Mouse (Mus musculus): ENCODE results near the gene Psmd6.

The Psmd6 gene

GRCm38 (mm10) chr14:14120230-14121096 is at the start of gene Psmd6:
TSS of gene Psmd6 (minus strand) at chr14:14120984.
- DNase-seq (ENCODE audit: extremely low spot score, low read depth, low spot score) = peak; percentile 35

GRCm38 (mm10) chr14:14110710-14111109 is 10.1 kb downstream of the Psmd6 start:
- no peak for DNase-seq (ENCODE audit: extremely low spot score, low read depth, low spot score)

DNA sequence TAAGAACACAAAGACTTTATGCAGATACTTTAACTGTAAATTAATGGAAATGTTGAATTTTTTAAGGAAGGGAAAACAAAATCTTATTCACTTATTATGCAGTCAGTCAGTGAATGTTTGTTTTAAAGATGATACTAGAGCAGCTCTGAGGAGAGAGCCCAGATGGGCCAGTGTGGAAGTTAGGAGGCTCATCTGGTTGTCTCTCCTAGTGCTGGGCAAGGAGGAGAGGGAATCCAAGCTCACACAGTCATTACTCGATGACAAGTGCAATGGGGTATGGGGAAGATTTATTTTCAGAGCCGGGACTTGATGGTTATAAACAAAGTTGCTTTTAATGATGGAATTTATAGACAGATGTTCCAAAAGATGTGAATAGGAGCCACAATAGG is 15.9 kb downstream of the Psmd6 start:
- DNase-seq (ENCODE audit: extremely low spot score, low read depth, low spot score) = no peak

DNA sequence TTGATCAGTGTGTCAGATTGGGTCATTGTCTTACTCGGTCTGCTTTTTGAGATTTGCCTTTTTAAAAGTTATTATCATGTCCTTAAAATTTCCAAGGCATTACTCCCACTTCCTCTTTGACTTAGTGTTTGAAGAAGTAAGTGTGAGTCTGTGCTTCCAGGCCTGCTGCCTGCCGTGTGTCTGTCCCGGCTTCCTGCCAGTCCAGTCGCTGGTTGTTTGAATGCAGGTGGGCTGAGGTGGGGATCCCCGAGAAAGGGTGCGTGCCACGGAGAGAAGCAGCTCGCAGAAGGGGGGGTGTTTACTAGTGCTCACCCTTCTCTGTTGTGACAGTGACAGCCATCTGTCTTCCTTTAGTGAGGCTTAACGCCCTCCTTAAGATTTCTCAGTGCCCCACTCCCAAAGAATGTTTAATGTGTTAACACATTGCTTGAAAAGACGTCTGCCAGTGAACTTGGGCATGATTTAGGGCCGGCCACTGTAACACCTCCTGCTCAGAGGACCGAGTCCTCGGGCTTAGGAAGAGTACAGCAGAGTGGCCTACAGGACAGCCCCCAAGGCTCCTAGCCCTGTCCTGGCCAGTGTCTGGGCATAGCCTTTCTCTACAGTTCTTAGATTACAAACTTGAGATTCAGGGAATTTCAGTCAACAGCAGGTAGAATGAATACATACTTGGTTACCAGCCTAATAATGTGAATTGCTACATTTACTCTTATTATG is 16.4 kb downstream of the Psmd6 start:
- DNase-seq (ENCODE audit: extremely low spot score, low read depth, low spot score) = no peak

- no peak for DNase-seq (ENCODE audit: extremely low spot score, low read depth, low spot score)
Observed at GRCm38 (mm10) chr14:14101296-14101695, 19.5 kb downstream of the Psmd6 start.

- no peak for DNase-seq (ENCODE audit: extremely low spot score, low read depth, low spot score)
Observed at GRCm38 (mm10) chr14:14100773-14101280, 20.0 kb downstream of the Psmd6 start.

GRCm38 (mm10) chr14:14098330-14098980 is 22.3 kb downstream of the Psmd6 start:
- peak; percentile 81 for DNase-seq (ENCODE audit: extremely low spot score, low read depth, low spot score)

GRCm38 (mm10) chr14:14090571-14090970 is 30.2 kb downstream of the Psmd6 start:
- DNase-seq (ENCODE audit: extremely low spot score, low read depth, low spot score) = no peak

DNA sequence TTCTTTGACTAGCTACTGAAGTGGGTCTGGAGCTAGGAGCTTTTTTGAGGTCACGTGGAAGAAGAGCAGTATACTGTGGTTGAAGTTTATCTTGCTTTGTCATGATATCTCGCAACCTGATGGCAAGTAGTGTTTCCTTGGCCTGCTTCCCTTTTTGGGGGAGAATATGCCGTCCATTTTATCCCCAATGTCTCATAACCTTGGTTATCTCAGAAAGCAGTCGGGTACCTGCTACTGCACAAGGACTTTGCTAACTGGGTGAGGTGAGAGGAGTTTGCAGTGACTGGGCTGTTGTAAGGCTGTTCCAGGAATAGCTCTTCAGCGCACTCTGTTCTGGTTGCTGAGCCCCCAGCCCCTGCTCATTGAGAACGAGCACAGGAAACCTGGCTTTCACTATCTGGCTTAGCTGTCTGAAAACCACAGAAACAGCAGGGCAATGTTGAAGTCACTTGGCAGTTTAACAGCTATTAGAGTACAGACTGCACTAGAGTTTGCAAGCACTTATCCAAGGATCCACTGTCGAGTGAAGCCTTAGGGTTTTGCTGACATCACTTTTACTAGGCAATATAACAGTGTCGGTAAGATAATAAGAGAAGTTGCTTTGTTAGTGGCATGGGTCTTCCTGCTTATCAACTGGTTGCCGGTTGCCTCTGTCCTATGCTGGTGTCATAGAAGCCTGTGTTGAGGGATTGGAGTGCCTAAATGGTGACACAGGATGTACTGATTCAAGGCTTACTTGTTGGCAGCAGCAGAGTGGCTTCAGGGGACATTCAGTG is 32.6 kb downstream of the Psmd6 start:
- no peak for DNase-seq (ENCODE audit: extremely low spot score, low read depth, low spot score)

DNA sequence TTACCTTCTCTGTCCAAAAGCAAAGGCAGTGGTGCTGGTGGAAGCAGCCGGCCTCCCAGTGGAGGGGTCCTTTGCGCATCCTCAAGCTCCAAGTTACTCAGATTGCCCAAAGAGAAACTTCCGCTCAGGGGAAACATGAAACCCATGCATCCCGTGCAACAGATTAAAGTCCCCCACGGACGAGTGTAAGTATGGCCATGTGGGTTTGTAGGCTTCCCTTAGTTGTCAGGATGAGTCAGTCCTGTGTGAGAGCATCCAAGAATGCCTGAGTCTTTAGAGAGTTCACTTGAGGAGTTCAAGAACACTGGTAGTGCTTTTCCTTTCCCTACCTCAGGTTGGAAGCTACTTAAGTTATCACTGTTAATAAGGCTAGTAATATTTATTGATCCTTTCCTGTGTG is 33.4 kb downstream of the Psmd6 start:
- no peak for DNase-seq (ENCODE audit: extremely low spot score, low read depth, low spot score)

DNA sequence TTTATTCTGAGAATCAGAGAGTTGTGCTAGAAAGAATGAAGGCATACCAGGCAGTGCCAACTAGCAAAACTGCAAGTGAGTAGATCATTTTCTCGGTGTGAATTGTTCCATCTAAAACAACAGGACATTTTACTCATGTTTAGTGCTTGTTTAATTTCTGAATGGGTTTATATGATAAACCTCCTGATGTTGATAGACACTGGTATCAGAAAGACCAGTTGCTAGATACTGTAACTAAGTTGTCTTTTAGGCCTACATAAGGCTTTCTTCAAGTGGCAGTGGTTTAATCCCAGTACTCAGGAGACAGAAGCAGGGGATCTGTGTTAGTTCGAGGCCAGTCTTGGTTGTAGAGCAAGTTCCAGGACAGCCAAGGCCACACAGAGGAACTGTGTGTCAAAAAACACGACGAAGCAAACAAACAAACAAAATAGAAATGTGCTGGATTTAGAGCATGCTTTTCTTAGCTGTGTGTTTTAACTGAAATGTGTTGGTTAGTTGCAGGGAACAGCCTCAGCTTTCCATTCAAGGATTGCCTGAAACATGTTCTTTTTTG is 34.0 kb downstream of the Psmd6 start:
- no peak for DNase-seq (ENCODE audit: extremely low spot score, low read depth, low spot score)

DNA sequence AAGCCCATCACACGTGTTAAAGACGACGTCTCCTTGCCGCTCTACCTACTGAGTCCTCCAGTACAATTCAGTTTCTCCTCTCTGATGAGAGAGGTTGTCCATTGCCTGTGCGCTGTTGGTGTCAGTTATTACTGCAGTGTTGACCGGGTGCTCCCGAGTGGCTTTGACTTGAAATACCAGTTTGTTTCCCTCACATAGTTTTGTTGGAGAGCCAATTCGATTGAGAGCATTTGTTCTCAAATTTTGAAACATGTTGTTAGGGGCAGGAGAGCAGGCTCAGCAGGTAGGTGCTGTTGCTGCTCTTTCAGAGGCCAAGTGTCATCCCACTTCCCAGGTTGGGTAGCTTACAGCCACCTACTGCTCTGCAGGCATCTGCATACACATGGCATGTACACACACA is 37.0 kb downstream of the Psmd6 start:
- no peak for DNase-seq (ENCODE audit: extremely low spot score, low read depth, low spot score)

GRCm38 (mm10) chr14:14080604-14081194 is 40.1 kb downstream of the Psmd6 start:
- DNase-seq (ENCODE audit: extremely low spot score, low read depth, low spot score) = no peak

GRCm38 (mm10) chr14:14071456-14071855 is 49.3 kb downstream of the Psmd6 start:
- DNase-seq (ENCODE audit: extremely low spot score, low read depth, low spot score) = no peak

DNA sequence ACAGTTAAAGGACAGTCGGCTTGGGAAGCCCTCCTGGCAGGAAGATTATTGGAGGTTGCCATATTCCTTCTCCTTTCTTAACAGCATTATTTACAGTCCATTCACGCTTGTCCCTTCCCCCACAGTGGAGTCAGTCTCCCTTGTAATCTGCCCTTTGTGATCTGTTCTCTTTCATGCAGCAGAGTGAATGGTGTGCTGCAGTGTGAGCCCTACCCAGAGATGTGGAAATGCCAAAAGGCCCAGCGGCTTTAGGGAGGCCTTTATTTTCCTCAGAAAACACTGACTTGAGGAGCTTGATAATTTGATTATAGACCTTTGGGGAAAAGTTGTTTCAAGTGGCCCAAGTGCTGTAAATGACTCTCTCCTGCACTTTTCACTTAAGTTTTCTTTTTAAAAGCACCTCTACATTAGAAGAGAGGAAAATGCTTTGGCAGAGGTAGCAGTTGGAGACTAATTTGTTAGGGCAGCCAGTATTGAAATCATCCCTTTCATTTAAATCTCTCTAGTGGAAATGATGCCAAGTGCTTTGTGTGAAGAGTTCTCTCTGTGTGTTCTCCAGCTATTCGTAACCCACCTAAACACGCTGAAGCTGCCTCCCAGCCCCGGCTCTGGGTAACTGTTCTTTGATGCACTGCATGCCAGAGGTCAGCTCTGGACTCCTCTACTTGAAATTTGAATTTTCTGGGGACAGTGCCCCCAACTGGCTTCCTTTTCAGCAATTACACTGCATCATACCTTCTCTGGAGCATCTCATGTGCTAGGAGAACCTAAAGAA is 50.1 kb downstream of the Psmd6 start:
- no peak for DNase-seq (ENCODE audit: extremely low spot score, low read depth, low spot score)

DNA sequence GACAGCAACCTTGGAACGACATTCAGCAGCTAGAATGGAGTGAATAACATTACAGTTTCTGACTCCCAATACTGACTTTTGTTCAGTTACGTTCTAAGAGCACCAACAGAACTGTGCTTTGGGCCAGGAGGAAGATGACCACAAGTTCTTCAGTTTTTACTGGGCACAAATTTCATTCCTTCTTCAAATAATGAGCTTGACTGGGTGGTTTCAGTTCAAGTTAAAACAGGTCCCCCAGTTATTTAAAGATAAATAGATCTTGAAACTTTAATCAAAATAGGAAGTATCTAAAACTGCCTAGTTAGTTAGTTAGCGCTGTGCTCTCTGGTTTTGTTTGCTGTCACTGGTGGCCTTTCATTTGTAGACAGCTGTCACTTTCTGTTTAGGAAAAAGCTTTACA is 52.2 kb downstream of the Psmd6 start:
- DNase-seq (ENCODE audit: extremely low spot score, low read depth, low spot score) = no peak

GRCm38 (mm10) chr14:14067648-14068472 is 52.9 kb downstream of the Psmd6 start:
- DNase-seq (ENCODE audit: extremely low spot score, low read depth, low spot score) = no peak

DNA sequence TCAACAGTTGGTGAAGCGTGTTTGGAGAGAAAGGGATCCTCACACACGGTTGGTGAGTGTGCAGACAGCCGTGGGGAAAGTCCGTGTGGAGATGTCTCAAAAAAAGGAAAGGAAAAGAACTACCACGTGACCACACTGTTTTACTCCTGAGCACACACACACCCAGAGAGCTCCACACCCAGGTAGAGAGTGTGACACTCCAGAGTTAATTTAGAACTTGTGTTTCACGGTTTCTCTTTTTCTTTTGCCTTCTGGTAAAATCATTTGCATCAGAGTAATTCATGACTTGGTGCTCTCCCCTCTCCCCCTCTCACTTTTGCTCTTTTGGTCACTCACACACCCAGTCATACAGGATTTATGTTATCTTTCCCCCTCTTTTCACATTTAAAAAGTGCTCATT is 54.5 kb downstream of the Psmd6 start:
- no peak for DNase-seq (ENCODE audit: extremely low spot score, low read depth, low spot score)

DNA sequence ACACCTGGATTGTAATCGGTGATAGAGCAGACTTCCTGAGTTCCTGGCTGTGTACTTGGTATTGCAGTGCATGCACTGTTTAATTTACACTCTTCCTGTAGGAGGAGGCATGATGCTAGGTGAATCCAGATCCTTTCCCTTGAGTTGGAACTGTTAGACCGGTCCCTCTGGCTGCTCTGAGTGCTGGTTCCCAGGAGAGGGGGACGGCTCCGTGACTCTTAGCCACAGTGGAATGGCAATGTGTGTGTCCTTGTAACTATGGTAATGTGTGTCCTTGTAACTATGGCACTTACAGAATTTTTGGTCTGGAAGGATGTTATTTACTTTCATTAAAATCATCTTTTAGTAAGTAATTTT is 55.7 kb downstream of the Psmd6 start:
- DNase-seq (ENCODE audit: extremely low spot score, low read depth, low spot score) = no peak

All from hindlimb bud, embryonic 11.5 days (tissue).